Mouse (Mus musculus) gastrocnemius, adult 18-20 months (tissue): ENCODE measurements around the gene Krtap9-3. TPM values are rescaled to one million over a fixed set of nuclear protein-coding genes. Genes with fewer than 3 reads are reported as not detected.

Experiments used
- DNase-seq: peaks from one replicate; pipeline ENCODE4 v3.0.0; 2021; ENCODE audit warnings: low spot score
- total RNA-seq, 2 experiments: library from RNA; stranded (reverse); gene quantifications; 2 replicates each; pipeline ENCODE4 v1.2.3; 2021

Krtap9-3 gene
- total RNA-seq, 2 experiments from 2014 or later = not detected

GRCm38 (mm10) chr11:99573164-99573563, 24.7 kb downstream of the Krtap9-3 start:
- no peak for DNase-seq

GRCm38 (mm10) chr11:99566530-99566929, 31.4 kb downstream of the Krtap9-3 start, which contains the start of gene Krtap3-1:
Gene Krtap3-1 (minus strand): TSS chr11:99566630.
- DNase-seq = no peak

- no peak for DNase-seq
Measured at GRCm38 (mm10) chr11:99562580-99562979, 35.3 kb downstream of the Krtap9-3 start.

- DNase-seq = no peak
Measured at GRCm38 (mm10) chr11:99559366-99559765, 38.5 kb downstream of the Krtap9-3 start, which contains the start of gene Gm11939. Gene Gm11939 (minus strand): TSS chr11:99559466.

GRCm38 (mm10) chr11:99557976-99558745, 39.7 kb downstream of the Krtap9-3 start:
- no peak for DNase-seq

GRCm38 (mm10) chr11:99556753-99557152, 41.2 kb downstream of the Krtap9-3 start, which contains the start of gene Krtap3-2:
Gene Krtap3-2 (minus strand): TSS chr11:99556853.
- no peak for DNase-seq

GRCm38 (mm10) chr11:99556195-99556594, 41.7 kb downstream of the Krtap9-3 start:
- no peak for DNase-seq

GRCm38 (mm10) chr11:99550765-99551164, 47.1 kb downstream of the Krtap9-3 start, which contains the start of gene Krtap3-3:
Gene Krtap3-3 (minus strand): TSS chr11:99550865.
- no peak for DNase-seq

- DNase-seq = no peak
Measured at GRCm38 (mm10) chr11:99547892-99548291, 50.0 kb downstream of the Krtap9-3 start.

Other genes starting within 250 kb of the Krtap9-3 start
- gene Krt27, start 247.0 kb downstream of the Krtap9-3 start, total RNA-seq = not detected
- gene Krt28, start 223.2 kb downstream of the Krtap9-3 start, total RNA-seq = not detected
- 1 to 10 TPM; 2.6 to 3.1 TPM for gene Krt10, start 208.7 kb downstream of the Krtap9-3 start, total RNA-seq
- gene Krt12, start 175.8 kb downstream of the Krtap9-3 start, total RNA-seq = not detected
- gene Krt20, start 160.0 kb downstream of the Krtap9-3 start, total RNA-seq = under 1 TPM in 1 of 2 experiments, not detected in 1; 0.14 TPM
- not detected for gene Krt23, start 105.0 kb downstream of the Krtap9-3 start, total RNA-seq
- not detected for gene Krt39, start 76.8 kb downstream of the Krtap9-3 start, total RNA-seq
- gene Krt40, start 54.9 kb downstream of the Krtap9-3 start, total RNA-seq = not detected
- gene Krtap3-3, start 47.2 kb downstream of the Krtap9-3 start, total RNA-seq = under 1 TPM in 1 of 2 experiments, not detected in 1; 0.32 TPM
- not detected for gene Krtap3-2, start 41.3 kb downstream of the Krtap9-3 start, total RNA-seq
- not detected for gene Gm11939, start 38.6 kb downstream of the Krtap9-3 start, total RNA-seq
- gene Krtap3-1, start 31.5 kb downstream of the Krtap9-3 start, total RNA-seq = not detected
- gene Krtap1-5, start 17.1 kb downstream of the Krtap9-3 start, total RNA-seq = not detected
- not detected for gene Krtap1-4, start 14.5 kb downstream of the Krtap9-3 start, total RNA-seq
- not detected for gene Krtap1-3, start 6.8 kb downstream of the Krtap9-3 start, total RNA-seq
- not detected for gene Gm11938, start 5.2 kb upstream of the Krtap9-3 start, total RNA-seq
- gene Gm11937, start 12.1 kb upstream of the Krtap9-3 start, total RNA-seq = not detected
- gene Krtap2-4, start 16.7 kb upstream of the Krtap9-3 start, total RNA-seq = not detected
- gene Gm11562, start 22.3 kb upstream of the Krtap9-3 start, total RNA-seq = not detected
- not detected for gene Krtap4-1, start 30.1 kb upstream of the Krtap9-3 start, total RNA-seq
- gene Krtap4-2, start 37.0 kb upstream of the Krtap9-3 start, total RNA-seq = not detected
- not detected for gene Krtap4-7, start 46.0 kb upstream of the Krtap9-3 start, total RNA-seq
- not detected for gene Gm11555, start 52.1 kb upstream of the Krtap9-3 start, total RNA-seq
- gene Gm11563, start 60.9 kb upstream of the Krtap9-3 start, total RNA-seq = not detected
- not detected for gene Krtap4-6, start 67.9 kb upstream of the Krtap9-3 start, total RNA-seq
- not detected for gene Gm14190, start 92.6 kb upstream of the Krtap9-3 start, total RNA-seq
- not detected for gene Gm14180, start 136.2 kb upstream of the Krtap9-3 start, total RNA-seq
- not detected for gene Gm11595, start 174.8 kb upstream of the Krtap9-3 start, total RNA-seq
- gene Krtap4-8, start 182.6 kb upstream of the Krtap9-3 start, total RNA-seq = not detected
- not detected for gene Krtap4-9, start 187.1 kb upstream of the Krtap9-3 start, total RNA-seq
- not detected for gene Gm11596, start 195.4 kb upstream of the Krtap9-3 start, total RNA-seq
- not detected for gene Gm11569, start 200.8 kb upstream of the Krtap9-3 start, total RNA-seq
- gene Gm11554, start 206.3 kb upstream of the Krtap9-3 start, total RNA-seq = not detected
- gene Krtap4-13, start 211.8 kb upstream of the Krtap9-3 start, total RNA-seq = not detected
- not detected for gene Gm11564, start 217.6 kb upstream of the Krtap9-3 start, total RNA-seq
- gene 2300003K06Rik, start 240.0 kb upstream of the Krtap9-3 start, total RNA-seq = not detected